9 mouse cellular contexts compared by ENCODE assay signal in the genomic region with DNA sequence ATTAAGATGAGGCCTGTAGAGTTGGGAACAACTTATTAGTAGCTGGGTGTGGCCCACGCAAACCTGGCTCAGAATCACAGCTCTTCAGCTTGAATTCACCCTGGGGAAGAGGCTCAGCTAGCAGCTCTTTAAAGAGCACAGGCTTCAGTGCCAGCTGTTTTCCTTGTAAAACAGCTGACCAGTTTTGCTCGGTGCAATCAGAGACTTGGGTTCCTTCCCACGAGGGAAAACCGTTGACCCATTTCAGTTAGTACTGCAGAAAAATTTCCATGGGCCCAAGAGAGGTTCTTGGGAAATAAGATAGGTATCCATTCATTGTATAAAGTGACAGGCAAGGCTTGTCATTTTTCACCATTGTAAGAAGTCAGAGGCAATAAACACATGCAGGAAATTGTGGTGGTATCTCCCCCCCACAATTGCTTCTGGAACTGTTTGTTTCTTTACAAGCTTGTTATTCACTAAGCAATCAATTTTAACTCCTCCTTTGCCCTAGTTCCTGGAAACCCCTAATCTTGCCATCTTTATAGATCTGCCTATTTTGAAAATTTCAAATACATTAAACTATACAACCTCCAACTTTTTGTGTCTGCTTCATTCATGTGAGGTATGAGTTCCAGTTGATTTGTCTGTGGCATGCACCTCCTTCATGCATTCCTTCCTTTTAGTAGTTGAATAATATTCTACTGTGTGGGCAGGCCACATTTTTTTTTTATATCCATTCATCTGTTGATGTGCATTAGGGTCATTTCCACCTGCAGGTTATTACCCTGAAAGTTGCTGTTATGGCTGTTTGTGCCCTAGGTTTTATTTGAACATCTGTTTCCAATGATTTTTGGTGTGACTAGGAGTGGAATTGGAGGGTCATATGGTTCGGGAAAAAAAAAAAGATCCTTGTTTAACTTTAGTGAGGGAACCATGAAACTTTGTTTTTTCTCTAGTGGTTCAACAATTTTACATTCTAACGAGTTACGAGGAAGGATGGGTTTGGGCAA.
A peak's percentile ranks its signal among the peaks of the same experiment; 100 is the strongest.
DNase-seq lines count a peak whose midpoint lies in the region; ATAC-seq and TF ChIP-seq lines count a peak whose summit lies in the region.
"Had no signal": no experiment of that assay in that cellular context is flagged by ENCODE, and none has a peak within 500 bp of the region (broad histone marks: within the 10 kb centered on the region; RNA-seq: fewer than 3 reads in every experiment).

No protein-coding gene starts in this region.

- DNase-seq in heart, adult 2 months: peak; percentile 24 to 60
- DNase-seq in heart, embryonic 10.5 days (ENCODE audit: low spot score): no peak
- DNase-seq in CD8-positive naive resting alpha-beta T cell, adult 2 months (ENCODE audit: low read depth in 2 of 2, low spot score in 2 of 2): peak; percentile 11 to 47
- DNase-seq in heart, adult 9 months (ENCODE audit: low spot score in 2 of 2): peak; percentile 38 to 49
- peak; percentile 54 for DNase-seq in lung, embryonic 14.5 days
- DNase-seq in cerebellum, adult 11-12 months: no peak

- H3K9me3 ChIP-seq in heart, embryonic 10.5 days: no peaks in the 10 kb centered on the region
- H3K9me3 ChIP-seq in lung, embryonic 14.5 days (ENCODE audit: low read depth, low read length): no peaks in the 10 kb centered on the region
- H3K9me3 ChIP-seq in midbrain, embryonic 15.5 days: no peaks in the 10 kb centered on the region
- H3K9me3 ChIP-seq: hindbrain, embryonic 15.5 days had no signal

- no peaks in the 10 kb centered on the region; the same call in 1 of the 2 replicates for H3K4me1 ChIP-seq in heart, adult 2 months (ENCODE audit: control insufficient read depth, insufficient read depth, low read length)
- H3K4me1 ChIP-seq in heart, embryonic 10.5 days: no peaks in the 10 kb centered on the region
- no peaks in the 10 kb centered on the region for H3K4me1 ChIP-seq in lung, embryonic 14.5 days (ENCODE audit: insufficient read depth)
- no peaks in the 10 kb centered on the region; the same call in 1 of the 2 replicates for H3K4me1 ChIP-seq in midbrain, embryonic 15.5 days
- H3K4me1 ChIP-seq: hindbrain, embryonic 15.5 days had no signal

- no peak overlapping the region for H3K9ac ChIP-seq in heart, adult 2 months (ENCODE audit: low read depth, low read length)
- no peak overlapping the region for H3K9ac ChIP-seq in lung, embryonic 14.5 days
- H3K9ac ChIP-seq in midbrain, embryonic 15.5 days: no peak overlapping the region
- H3K9ac ChIP-seq: hindbrain, embryonic 15.5 days had no signal

- no peak for ATAC-seq in lung, embryonic 14.5 days (ENCODE audit: insufficient read depth)
- no peak for ATAC-seq in midbrain, embryonic 15.5 days (replicated peaks)
- no peak for ATAC-seq in erythroblast, adult 5-6 weeks (replicated peaks; ENCODE audit: low FRiP score, poor library complexity, severe bottlenecking)

- peaks cover 4% of the 10 kb centered on the region for H3K36me3 ChIP-seq in heart, adult 2 months (ENCODE audit: control insufficient read depth, insufficient read depth, low read length)
- no peaks in the 10 kb centered on the region for H3K36me3 ChIP-seq in heart, embryonic 10.5 days
- no peaks in the 10 kb centered on the region for H3K36me3 ChIP-seq in lung, embryonic 14.5 days (ENCODE audit: insufficient read depth)
- H3K36me3 ChIP-seq in midbrain, embryonic 15.5 days (replicated peaks): no peaks in the 10 kb centered on the region
- H3K36me3 ChIP-seq: hindbrain, embryonic 15.5 days had no signal

- no peak overlapping the region for H3K4me2 ChIP-seq in lung, embryonic 14.5 days
- H3K4me2 ChIP-seq in midbrain, embryonic 15.5 days: no peak overlapping the region
- H3K4me2 ChIP-seq: hindbrain, embryonic 15.5 days had no signal

- H3K27ac ChIP-seq in heart, adult 2 months: peak overlapping the region; percentile 32; the same call in 1 of the 2 replicates
- no peak overlapping the region for H3K27ac ChIP-seq in heart, embryonic 10.5 days
- H3K27ac ChIP-seq in lung, embryonic 14.5 days (ENCODE audit: low read depth): no peak overlapping the region
- no peak overlapping the region for H3K27ac ChIP-seq in midbrain, embryonic 15.5 days
- H3K27ac ChIP-seq: hindbrain, embryonic 15.5 days had no signal

- TF ChIP-seq EP300 in heart, adult 2 months (IDR thresholded peaks at IDR 0.05; ENCODE audit: insufficient read depth, low read depth, low read length): no peak

- no peaks in the 10 kb centered on the region for H3K79me2 ChIP-seq in heart, adult 2 months (replicated peaks; ENCODE audit: control insufficient read depth, insufficient read depth, low read length)

- no peak for TF ChIP-seq CTCF in heart, adult 2 months (IDR thresholded peaks at IDR 0.05)
- TF ChIP-seq CTCF in lung, embryonic 14.5 days (IDR thresholded peaks at IDR 0.05; ENCODE audit: low read depth): no peak

- H3K4me3 ChIP-seq in heart, adult 2 months: no peak overlapping the region
- no peak overlapping the region for H3K4me3 ChIP-seq in heart, embryonic 10.5 days
- no peak overlapping the region for H3K4me3 ChIP-seq in lung, embryonic 14.5 days (ENCODE audit: low read depth, low read length)
- H3K4me3 ChIP-seq in midbrain, embryonic 15.5 days: no peak overlapping the region
- H3K4me3 ChIP-seq: hindbrain, embryonic 15.5 days had no signal

- intact Hi-C loops in heart, adult 2 months (cut with DNase I): no loop called here

- H3K27me3 ChIP-seq in heart, adult 2 months (ENCODE audit: control insufficient read depth, insufficient read depth, low read length): no peaks in the 10 kb centered on the region
- H3K27me3 ChIP-seq in heart, embryonic 10.5 days (ENCODE audit: insufficient read depth, poor library complexity, severe bottlenecking): no peaks in the 10 kb centered on the region
- no peaks in the 10 kb centered on the region for H3K27me3 ChIP-seq in lung, embryonic 14.5 days (ENCODE audit: insufficient read depth, low read length)
- no peaks in the 10 kb centered on the region for H3K27me3 ChIP-seq in midbrain, embryonic 15.5 days (replicated peaks)
- H3K27me3 ChIP-seq: hindbrain, embryonic 15.5 days had no signal

- 50% methylated on average over 7 of the region's 7 CpGs for WGBS in heart, adult 2 months
- 73% methylated on average over 7 of the region's 7 CpGs for WGBS in heart, embryonic 10.5 days
- 61% methylated on average over 7 of the region's 7 CpGs for WGBS in lung, embryonic 14.5 days
- WGBS in midbrain, embryonic 15.5 days: 78% methylated on average over 7 of the region's 7 CpGs

- no peak for TF ChIP-seq POLR2A in heart, adult 2 months (IDR thresholded peaks at IDR 0.05; ENCODE audit: insufficient read depth, low read depth, low read length)

Comparison
In these comparisons a context has a peak if more than half of its experiments do, and no peak if none do; other contexts are left out.
1. DNase-seq: peak in heart, adult 2 months (2 of 2), CD8-positive naive resting alpha-beta T cell, adult 2 months (2 of 2), heart, adult 9 months (2 of 2) and lung, embryonic 14.5 days (single experiment); none in heart, embryonic 10.5 days (single experiment) and cerebellum, adult 11-12 months (single experiment).